Mouse (Mus musculus): ENCODE measurements around the gene Olfr1102. TPM values are rescaled to one million over a fixed set of nuclear protein-coding genes. Genes with fewer than 3 reads are reported as not detected.

Olfr1102 gene
- not detected for polyA plus RNA-seq (2014; fragmentation: Illumina TruSeq; extraction: RNeasy Lipid Tissue Mini Kit (QIAGEN cat#74804); ENCODE audit: low read depth, low replicate concordance)

DNA sequence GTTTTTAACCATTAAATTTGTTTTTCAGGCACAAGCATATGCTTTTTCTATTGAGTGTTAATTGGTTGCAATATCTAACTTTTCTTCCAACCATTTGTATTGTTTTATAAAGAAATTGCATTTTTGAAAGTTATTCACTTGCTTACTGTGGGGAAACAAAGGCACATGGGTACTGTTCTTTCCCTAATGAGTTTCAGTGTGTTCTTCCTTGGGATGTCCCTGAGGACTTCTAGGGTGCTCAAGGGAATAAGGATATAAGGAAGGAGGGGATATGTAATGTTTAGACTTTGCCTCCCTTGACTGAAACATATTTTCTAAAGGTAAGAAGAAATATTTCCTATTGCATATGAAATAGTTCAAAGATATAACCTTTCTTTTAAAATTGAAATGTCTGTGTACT, at the start of gene Olfr1102:
Gene Olfr1102 (plus strand): TSS at position 301 of the 400 bp plus-strand sequence.

DNA sequence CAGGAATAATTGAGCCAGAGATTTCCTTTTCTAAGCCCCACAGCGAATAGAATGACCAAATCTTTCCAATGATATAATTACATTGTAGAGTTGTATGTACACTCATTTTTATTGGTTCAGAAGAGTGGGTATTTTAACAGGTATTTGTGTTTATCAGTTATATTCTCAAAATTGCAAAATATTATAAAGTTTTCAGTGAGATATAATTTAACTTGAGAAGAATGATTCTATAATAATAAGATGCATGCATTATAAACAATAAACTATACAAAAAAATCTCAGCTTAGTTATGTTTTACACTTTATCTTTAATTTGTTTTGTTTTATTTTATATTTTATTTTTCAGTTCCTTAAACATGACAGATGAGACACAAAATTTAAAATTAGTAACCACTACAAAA, 37.6 kb upstream of the Olfr1102 start, which contains the start of gene Olfr1099:
Gene Olfr1099 (minus strand): TSS at position 101 of the 400 bp plus-strand sequence.

DNA sequence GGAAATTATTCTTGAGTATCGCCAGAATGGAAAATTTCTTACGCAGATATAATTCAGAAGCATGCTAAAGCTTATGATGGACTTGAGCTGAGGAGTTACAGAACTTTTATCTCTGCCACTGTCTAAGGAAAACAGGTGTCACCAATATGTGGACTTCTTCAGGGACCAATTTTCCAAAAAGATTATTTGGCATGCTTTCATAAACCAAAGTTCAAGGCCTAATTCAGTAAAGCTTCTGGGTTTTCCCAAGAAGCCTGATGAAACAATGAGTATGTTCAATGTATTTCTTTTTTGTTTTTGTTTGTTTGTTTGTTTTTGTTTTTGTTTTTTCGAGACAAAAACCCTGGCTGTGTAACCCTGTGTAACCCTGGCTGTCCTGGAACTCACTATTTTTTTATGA, 18.3 kb upstream of the Olfr1102 start, which contains the start of gene Olfr1100:
Gene Olfr1100 (minus strand): TSS at position 101 of the 400 bp plus-strand sequence.

DNA sequence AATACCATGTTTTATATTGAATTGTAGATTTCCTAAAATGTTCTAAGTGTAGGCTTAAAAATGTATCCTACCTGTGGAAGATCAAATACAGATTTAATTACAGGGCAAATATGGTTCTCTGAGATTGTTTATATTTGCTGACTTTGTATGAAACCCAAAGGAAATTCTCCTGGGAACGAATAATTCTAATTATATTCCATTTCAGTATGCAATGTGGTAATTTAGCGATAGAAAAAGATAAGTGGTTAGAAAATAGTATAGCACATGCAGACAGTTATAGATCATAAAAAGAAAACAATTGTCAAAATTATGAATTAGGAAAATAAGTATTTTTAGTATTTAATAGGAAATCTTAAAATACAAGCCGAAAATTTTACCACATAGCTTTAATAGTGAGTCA, 7.1 kb upstream of the Olfr1102 start, which contains the start of gene Olfr1101:
Gene Olfr1101 (minus strand): TSS at position 101 of the 400 bp plus-strand sequence.

DNA sequence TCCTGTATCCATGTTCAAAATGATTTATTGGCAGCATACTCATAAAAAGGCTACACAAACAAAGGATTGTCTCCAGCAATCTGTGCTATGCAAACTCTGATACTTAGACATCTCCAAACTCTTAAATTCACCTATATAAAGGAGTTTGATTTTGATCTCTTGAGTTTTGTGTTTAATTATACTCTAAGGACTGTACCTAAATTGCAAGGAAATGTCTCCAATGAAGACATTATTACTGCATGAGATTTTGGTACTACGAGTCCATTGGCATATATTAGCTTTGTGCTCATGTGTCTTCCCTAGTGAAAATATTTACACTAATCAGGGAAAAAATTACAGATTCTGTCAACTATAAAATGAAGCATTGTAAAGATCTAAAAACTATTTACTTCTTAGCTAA, 28.8 kb downstream of the Olfr1102 start, which contains the start of gene Olfr1104:
Gene Olfr1104 (minus strand): TSS at position 101 of the 400 bp plus-strand sequence.

DNA sequence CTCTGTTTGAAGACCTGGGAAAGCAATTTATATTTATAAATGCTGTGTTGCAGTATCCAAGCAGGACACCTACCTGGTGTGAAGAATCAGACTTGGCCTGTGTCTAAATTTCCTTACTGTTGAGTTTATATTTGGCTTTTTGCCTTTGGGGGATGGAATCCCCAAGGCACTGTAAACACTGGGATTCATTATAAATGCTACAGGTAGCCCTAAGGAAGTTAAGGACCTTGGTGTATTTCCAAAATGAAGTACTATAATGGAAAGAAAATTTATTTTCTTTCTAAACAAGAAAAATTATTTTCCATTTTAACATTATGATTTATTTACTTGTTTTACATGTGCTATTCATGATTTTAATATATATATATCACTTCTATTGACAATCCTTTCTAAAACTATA, 38.2 kb downstream of the Olfr1102 start, which contains the start of gene Olfr1105:
Gene Olfr1105 (minus strand): TSS at position 101 of the 400 bp plus-strand sequence.

DNA sequence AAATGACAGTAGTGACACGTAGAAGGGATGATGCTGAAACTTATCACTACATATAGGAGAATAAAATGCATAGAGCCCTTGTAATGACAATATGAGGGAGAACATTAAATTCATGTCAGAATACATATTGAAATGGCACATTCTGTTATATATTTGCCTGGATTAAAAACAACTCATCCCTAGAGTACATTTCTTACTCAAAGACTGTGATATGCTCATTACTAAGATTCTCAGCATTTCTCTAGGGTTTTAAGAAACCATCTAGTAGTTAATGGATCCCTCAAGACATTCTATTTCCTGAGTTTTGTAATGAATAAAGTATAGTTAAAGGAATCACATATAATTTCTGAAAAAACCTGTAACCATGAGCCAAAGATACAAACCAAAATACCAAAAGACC, 54.0 kb downstream of the Olfr1102 start, which contains the start of gene Olfr1106:
Gene Olfr1106 (minus strand): TSS at position 101 of the 400 bp plus-strand sequence.

Other genes with a start within 250 kb of the Olfr1102 start
- not detected for gene Olfr1090, start 239.4 kb upstream of the Olfr1102 start, polyA plus RNA-seq (2014; fragmentation: Illumina TruSeq; extraction: RNeasy Lipid Tissue Mini Kit (QIAGEN cat#74804); ENCODE audit: low read depth, low replicate concordance)
- not detected for gene Olfr1093, start 215.9 kb upstream of the Olfr1102 start, polyA plus RNA-seq (2014; fragmentation: Illumina TruSeq; extraction: RNeasy Lipid Tissue Mini Kit (QIAGEN cat#74804); ENCODE audit: low read depth, low replicate concordance)
- gene Olfr141, start 188.4 kb upstream of the Olfr1102 start, polyA plus RNA-seq (2014; fragmentation: Illumina TruSeq; extraction: RNeasy Lipid Tissue Mini Kit (QIAGEN cat#74804); ENCODE audit: low read depth, low replicate concordance): not detected
- not detected for gene Olfr1094, start 173.7 kb upstream of the Olfr1102 start, polyA plus RNA-seq (2014; fragmentation: Illumina TruSeq; extraction: RNeasy Lipid Tissue Mini Kit (QIAGEN cat#74804); ENCODE audit: low read depth, low replicate concordance)
- not detected for gene Olfr1095, start 146.7 kb upstream of the Olfr1102 start, polyA plus RNA-seq (2014; fragmentation: Illumina TruSeq; extraction: RNeasy Lipid Tissue Mini Kit (QIAGEN cat#74804); ENCODE audit: low read depth, low replicate concordance)
- gene Gm13723, start 123.6 kb upstream of the Olfr1102 start, polyA plus RNA-seq (2014; fragmentation: Illumina TruSeq; extraction: RNeasy Lipid Tissue Mini Kit (QIAGEN cat#74804); ENCODE audit: low read depth, low replicate concordance): not detected
- not detected for gene Olfr1097, start 106.2 kb upstream of the Olfr1102 start, polyA plus RNA-seq (2014; fragmentation: Illumina TruSeq; extraction: RNeasy Lipid Tissue Mini Kit (QIAGEN cat#74804); ENCODE audit: low read depth, low replicate concordance)
- not detected for gene Olfr1098, start 73.9 kb upstream of the Olfr1102 start, polyA plus RNA-seq (2014; fragmentation: Illumina TruSeq; extraction: RNeasy Lipid Tissue Mini Kit (QIAGEN cat#74804); ENCODE audit: low read depth, low replicate concordance)
- gene Olfr1099, start 37.7 kb upstream of the Olfr1102 start, polyA plus RNA-seq (2014; fragmentation: Illumina TruSeq; extraction: RNeasy Lipid Tissue Mini Kit (QIAGEN cat#74804); ENCODE audit: low read depth, low replicate concordance): not detected
- gene Olfr1100, start 18.4 kb upstream of the Olfr1102 start, polyA plus RNA-seq (2014; fragmentation: Illumina TruSeq; extraction: RNeasy Lipid Tissue Mini Kit (QIAGEN cat#74804); ENCODE audit: low read depth, low replicate concordance): not detected
- gene Olfr1101, start 7.2 kb upstream of the Olfr1102 start, polyA plus RNA-seq (2014; fragmentation: Illumina TruSeq; extraction: RNeasy Lipid Tissue Mini Kit (QIAGEN cat#74804); ENCODE audit: low read depth, low replicate concordance): not detected
- not detected for gene Olfr1104, start 28.7 kb downstream of the Olfr1102 start, polyA plus RNA-seq (2014; fragmentation: Illumina TruSeq; extraction: RNeasy Lipid Tissue Mini Kit (QIAGEN cat#74804); ENCODE audit: low read depth, low replicate concordance)
- gene Olfr1105, start 38.1 kb downstream of the Olfr1102 start, polyA plus RNA-seq (2014; fragmentation: Illumina TruSeq; extraction: RNeasy Lipid Tissue Mini Kit (QIAGEN cat#74804); ENCODE audit: low read depth, low replicate concordance): not detected
- gene Olfr1106, start 53.9 kb downstream of the Olfr1102 start, polyA plus RNA-seq (2014; fragmentation: Illumina TruSeq; extraction: RNeasy Lipid Tissue Mini Kit (QIAGEN cat#74804); ENCODE audit: low read depth, low replicate concordance): not detected
- not detected for gene Olfr1107, start 77.4 kb downstream of the Olfr1102 start, polyA plus RNA-seq (2014; fragmentation: Illumina TruSeq; extraction: RNeasy Lipid Tissue Mini Kit (QIAGEN cat#74804); ENCODE audit: low read depth, low replicate concordance)
- not detected for gene Olfr1109, start 97.6 kb downstream of the Olfr1102 start, polyA plus RNA-seq (2014; fragmentation: Illumina TruSeq; extraction: RNeasy Lipid Tissue Mini Kit (QIAGEN cat#74804); ENCODE audit: low read depth, low replicate concordance)
- gene Olfr259, start 116.2 kb downstream of the Olfr1102 start, polyA plus RNA-seq (2014; fragmentation: Illumina TruSeq; extraction: RNeasy Lipid Tissue Mini Kit (QIAGEN cat#74804); ENCODE audit: low read depth, low replicate concordance): not detected
- gene Olfr1110, start 141.9 kb downstream of the Olfr1102 start, polyA plus RNA-seq (2014; fragmentation: Illumina TruSeq; extraction: RNeasy Lipid Tissue Mini Kit (QIAGEN cat#74804); ENCODE audit: low read depth, low replicate concordance): not detected
- gene Olfr1111, start 154.2 kb downstream of the Olfr1102 start, polyA plus RNA-seq (2014; fragmentation: Illumina TruSeq; extraction: RNeasy Lipid Tissue Mini Kit (QIAGEN cat#74804); ENCODE audit: low read depth, low replicate concordance): not detected
- not detected for gene Olfr1112, start 189.4 kb downstream of the Olfr1102 start, polyA plus RNA-seq (2014; fragmentation: Illumina TruSeq; extraction: RNeasy Lipid Tissue Mini Kit (QIAGEN cat#74804); ENCODE audit: low read depth, low replicate concordance)
- not detected for gene Olfr1113, start 210.6 kb downstream of the Olfr1102 start, polyA plus RNA-seq (2014; fragmentation: Illumina TruSeq; extraction: RNeasy Lipid Tissue Mini Kit (QIAGEN cat#74804); ENCODE audit: low read depth, low replicate concordance)
- gene Olfr1115, start 249.6 kb downstream of the Olfr1102 start, polyA plus RNA-seq (2014; fragmentation: Illumina TruSeq; extraction: RNeasy Lipid Tissue Mini Kit (QIAGEN cat#74804); ENCODE audit: low read depth, low replicate concordance): not detected

All from sigmoid colon, adult 10 weeks (tissue).